Mouse (Mus musculus): ENCODE measurements around the gene Hs6st3. TPM values are rescaled to one million over a fixed set of nuclear protein-coding genes. Genes with fewer than 3 reads are reported as not detected.
"Not testable (repeated sequence)": the region's sequence is repeated elsewhere in the genome, so short reads cannot be mapped to it uniquely, and the experiment has no call there.

The Hs6st3 gene
- total RNA-seq, 2 experiments from 2014 or later: 85.3 to 90.2 TPM

DNA sequence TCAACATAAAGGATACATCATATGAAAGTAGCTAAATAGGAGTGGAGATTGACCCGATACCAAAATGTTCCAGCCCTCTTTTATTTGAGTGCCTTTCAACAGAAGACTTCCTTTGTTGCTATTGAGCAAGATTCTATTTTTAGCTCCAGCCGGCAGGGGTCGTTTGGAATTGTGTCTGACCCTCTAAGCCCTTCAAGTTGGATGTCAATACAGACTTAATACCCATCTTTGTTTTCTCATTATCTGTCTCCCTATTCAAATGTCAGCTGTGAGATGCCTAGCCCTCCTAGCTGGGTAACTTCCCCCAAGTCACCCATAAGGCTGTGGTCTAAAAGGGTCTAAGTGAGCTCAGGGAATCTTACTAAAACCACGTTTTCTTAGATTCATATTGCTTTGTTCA lies 312.3 kb downstream of the Hs6st3 start:
- no peak for DNase-seq (ENCODE audit: low spot score in 2 of 2)

DNA sequence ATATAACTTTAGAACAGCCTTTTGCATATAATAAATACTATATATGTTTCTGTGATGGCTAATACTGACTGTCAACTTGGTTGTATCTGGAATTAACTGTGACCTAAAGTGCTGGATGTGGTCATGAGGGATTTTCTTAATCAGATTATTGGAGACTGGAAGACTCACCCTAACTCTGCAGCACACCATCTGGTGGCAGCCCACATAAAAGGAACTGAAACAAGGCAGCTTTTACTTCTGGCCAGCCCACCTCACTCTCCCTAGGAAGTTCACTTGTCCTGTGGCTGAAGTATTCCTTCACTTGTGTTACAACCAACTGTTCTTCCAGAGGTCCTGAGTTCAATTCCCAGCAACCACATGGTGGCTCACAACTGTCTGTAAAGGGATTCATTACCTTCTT lies 313.5 kb downstream of the Hs6st3 start:
- no peak for DNase-seq (ENCODE audit: low spot score in 2 of 2)

DNA sequence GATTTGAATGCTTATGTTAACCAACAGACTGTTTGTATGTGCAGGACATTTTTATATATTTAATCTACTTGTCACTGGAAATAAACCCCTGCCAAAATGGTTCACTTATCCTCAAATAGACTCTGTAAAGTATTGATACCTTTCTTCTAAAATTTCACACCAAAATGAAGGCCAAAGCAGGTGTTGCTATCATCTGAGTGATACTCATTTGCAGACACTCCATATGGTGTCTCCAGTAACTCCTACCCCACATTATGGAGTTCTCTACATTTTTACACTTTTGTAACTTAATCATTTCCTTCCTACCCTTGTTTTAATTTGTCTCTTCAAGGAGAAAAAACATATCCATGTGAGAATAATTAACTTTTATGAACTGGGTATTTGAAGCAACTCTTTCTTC lies 314.2 kb downstream of the Hs6st3 start:
- DNase-seq (ENCODE audit: low spot score in 2 of 2): no peak

DNA sequence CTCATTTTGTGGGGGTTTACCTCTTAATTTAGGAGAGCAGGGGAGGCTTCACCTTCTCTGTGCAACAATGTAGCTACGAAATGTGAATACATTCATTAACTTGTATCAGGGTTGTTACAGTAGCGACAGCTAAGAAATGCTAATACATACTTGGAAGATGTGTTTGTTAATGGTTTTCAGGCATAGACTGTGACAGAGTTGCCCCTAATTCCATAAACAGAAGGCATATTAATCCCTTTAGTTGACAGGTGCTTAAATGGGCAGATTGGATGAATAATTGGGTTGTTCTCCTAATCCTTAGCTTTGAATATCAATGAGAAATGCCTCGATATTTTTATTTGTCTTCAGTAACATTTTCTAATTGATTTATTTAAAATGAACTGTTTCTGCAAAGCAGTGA lies 314.7 kb downstream of the Hs6st3 start:
- DNase-seq (ENCODE audit: low spot score in 2 of 2): no peak

DNA sequence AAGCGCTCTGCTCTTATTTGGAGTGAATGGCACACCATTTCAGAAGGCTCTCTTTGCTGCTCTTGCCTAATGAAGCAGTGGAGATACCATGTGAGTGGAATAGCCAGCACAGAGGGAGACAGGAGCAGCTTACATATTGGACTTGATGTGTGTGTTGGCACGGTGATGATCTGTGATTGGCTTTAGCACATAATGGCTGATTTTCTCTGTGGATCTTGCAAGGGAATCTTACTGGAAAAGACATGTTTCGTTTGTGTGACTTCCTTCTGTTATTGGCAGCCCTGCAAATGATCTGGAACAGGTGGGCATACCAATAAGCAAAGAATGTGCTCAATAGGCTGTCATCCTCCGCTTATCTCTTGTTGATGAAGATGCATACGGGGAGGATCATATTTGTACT lies 326.2 kb downstream of the Hs6st3 start:
- DNase-seq (ENCODE audit: low spot score in 2 of 2): peak in 1 of 2 experiments; percentile 10

DNA sequence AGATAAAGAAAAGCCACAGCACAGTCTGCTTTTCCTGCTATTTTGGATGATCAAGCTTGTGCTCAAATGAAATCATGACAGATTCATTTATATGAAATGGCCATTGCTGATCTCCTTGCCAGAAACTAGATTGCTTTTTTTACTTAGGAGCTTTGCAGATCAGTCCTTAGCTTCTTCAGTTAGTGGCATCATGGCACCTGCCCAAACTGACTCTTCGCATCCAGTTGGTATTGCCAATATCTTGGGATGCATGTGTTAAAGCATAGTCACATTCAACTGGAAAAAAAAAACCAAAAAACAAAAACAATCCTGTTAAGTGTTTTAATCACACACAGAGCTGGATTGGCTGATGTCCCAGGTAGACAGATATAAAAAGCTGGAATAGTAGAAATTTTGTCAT lies 326.7 kb downstream of the Hs6st3 start:
- DNase-seq (ENCODE audit: low spot score in 2 of 2): peak; percentile 4 to 26

DNA sequence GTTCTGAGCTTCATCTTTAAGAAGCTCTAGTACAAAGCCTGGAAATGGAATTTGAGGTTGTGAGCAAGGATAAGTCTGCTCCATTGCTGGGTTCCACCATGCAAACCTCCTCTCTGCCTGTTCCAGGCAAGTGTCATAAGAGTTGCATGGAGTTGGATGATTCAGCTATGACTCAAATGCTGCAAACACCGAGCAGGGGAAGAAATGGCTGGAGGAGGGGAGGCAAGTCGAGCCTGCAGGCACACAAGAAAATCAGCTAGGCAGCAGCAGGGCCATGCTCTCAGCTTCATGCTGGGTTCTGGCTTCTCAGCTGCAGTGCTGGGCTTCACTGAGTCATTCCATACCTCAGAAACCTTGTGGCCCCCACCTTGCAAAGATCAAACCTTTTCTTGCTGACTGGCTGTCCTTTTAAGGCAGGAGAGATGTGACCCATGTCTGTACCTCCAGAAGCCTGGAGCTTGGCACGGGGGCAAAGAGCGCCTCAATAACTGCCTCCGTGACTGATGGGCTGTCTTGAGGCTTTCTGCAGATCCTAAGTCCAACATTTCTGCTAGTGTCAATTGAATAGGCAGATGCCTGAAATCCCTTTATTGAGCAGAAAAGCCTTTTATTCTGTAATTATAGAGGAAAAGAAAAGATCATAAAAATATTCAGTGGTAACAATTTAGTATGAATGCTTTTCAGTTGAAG lies 328.9 kb downstream of the Hs6st3 start:
- peak in 1 of 2 experiments; percentile 5 for DNase-seq (ENCODE audit: low spot score in 2 of 2)

DNA sequence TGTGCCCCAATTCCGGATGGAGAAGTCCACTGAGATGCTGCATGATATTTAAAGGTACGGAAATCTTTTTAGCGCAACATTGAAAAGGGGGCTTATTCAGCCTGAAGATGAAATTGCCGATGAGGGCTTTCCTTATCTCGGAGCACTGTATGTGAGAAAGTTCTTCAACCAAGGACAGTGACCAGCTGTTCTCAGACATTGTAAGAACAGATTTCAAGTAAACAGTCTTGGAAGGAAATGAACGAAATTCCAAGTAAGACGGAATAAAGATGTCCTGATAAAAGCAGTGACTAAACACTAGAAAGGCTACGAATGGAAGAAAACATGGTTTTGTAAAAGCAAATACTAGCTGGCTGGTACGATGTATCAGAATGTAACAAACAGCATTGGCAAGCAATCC lies 338.4 kb downstream of the Hs6st3 start:
- DNase-seq (ENCODE audit: low spot score in 2 of 2): no peak

DNA sequence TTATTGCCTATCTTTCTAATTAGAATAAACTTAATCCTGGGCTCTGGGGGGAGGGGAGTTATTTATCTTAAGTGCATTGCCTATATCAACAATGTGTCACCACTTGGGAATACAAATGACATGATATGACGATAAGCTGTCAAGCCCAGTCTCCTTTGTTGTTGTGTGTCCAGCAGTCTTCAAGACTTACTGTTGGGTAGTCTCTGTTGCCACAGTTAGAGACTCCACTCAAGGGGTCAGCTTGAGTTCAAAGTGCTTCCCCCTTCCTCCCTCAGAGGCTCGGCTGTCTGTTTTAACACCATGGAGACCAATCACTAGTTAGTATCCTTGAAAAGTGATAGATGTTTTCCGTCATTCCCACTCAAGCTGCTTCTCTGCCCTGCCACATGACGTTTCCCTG lies 339.7 kb downstream of the Hs6st3 start:
- no peak for DNase-seq (ENCODE audit: low spot score in 2 of 2)

DNA sequence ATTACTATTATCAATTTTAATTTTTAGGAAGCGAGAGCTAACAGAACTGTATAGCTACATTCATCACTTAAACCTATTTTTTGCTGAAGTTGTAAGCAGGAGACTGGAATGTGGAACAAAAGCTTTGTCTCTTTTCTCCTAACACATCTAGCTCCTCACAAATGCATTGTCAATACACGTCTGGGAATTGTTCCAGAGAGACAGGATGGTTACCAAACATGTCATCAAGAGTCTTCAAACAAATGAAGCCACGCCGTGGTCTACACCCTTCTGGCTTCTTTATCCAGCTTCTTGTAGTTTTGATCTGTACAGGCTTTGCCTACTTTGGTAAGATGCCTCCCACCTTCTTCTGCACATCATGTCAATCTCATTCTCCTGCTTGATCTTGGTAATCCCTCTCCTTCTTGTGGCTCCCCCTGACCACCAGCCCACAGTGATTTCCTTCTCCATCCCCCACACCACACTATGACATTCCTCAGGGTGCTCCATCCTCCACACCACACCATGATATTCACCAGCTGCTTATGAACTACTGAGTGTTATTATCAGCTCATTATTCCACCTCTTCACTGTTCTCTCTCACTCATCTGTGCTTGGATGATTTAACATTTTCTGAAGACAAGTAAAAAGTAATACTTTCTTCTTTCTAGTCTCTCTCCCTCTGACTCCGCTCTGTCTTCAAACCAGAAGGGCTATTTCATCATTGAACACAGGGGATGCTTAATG lies 351.0 kb downstream of the Hs6st3 start:
- DNase-seq (ENCODE audit: low spot score in 2 of 2): no peak

DNA sequence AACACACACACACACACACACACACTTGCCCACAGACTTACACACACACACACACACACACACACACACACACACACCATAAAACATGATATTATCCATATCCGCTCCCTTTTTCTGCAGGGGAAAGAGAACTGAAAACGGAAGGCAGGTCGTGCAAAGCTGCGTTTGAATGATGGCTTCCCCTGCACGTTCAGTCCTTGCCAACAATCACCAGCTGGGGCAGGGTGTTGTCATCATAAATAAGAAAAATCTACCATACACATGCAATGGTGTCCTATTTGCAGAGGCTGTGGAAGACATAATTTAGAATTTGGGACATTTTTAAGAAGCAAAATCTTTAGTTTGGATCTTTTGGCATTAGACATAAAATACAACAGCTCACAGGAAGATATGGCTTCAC lies 382.5 kb downstream of the Hs6st3 start:
- peak in 1 of 2 experiments; percentile 17 for DNase-seq (ENCODE audit: low spot score in 2 of 2)

DNA sequence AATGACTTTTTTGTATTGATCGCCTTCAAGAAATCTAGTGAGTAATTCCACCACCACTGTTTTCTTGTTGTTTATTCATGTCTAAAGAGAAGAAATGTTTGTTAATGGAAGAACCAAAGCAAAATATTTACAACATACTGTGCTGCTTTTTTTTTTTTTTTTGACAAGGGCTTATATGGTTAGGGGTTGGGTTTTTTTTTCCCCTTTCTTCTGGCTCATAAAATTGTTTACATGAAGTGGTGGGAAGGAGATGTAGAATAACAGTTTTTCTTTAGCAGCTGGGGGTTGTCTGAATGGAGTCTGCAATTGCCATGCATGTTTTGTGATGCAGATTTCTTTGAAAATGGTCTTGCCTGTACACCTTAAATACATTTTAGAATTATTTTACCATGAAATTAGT lies 382.9 kb downstream of the Hs6st3 start:
- no peak for DNase-seq (ENCODE audit: low spot score in 2 of 2)

DNA sequence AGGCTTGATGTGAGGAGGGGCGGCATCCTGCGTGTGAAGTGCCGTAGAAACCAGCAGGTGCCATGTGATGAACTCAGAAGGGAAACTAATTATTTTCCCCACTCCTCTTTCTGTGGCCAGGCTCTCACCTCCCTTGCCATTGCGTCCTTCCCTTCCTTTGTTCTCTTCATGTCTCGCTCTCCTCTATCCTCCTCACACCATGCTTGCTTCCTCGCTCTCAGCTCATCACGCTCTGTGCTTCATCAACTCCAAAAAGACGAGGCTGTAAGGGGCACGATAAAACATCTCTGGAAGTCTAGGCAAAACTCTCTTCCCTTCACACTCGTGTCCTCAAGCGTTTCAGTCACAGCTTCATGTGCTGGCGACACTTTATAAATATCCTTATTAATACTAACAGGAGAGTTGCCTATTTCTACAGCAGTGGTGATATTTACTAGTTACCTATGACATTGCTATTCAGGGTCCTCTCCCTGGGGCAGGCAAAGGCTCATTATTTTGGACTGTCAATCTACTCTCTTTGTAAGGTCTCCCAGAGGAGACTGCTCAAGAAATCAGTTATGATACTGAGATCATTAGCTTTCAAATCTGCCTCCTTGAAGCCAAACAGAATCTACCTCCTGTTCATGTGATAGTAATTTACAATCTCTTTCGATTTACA lies 394.9 kb downstream of the Hs6st3 start:
- DNase-seq (ENCODE audit: low spot score in 2 of 2): no peak

DNA sequence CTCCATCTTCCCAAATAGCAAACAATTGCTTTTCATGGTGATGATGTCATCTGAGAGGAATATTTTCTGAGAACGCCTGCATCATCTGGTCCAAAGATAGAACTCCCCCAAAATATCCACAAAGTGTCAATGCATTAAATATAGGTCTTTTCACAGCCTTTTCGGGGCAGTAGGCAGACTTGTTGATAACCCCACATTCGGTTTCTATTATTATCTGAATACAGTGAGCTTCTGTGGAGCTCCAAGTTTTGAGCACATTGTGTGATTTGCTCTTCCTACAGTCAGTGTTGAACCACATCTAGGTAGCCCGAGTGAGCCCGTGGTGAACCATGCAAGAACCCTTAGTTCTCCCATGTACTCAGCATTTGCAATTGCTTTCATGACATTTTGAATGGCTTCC lies 402.4 kb downstream of the Hs6st3 start:
- DNase-seq (ENCODE audit: low spot score in 2 of 2): no peak

DNA sequence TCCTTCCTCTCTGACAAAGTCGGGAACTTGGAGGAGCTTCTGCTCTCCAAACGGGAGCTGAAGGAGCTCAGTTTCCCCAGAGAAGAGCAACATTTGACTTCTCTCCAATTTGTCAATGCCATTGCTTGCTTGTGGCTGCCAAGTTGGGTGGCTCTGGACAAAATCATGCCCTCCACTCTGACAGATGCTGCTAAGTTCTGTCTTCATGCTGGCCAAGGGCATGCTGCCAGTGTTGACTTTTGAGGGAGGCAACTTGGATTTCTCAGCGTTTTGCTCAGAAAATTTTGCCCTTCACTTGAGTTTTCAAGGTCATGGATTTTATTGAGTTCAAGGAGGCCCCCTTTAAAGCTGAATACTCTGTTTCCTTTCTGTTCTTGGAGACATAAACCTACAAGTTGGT lies 406.5 kb downstream of the Hs6st3 start:
- DNase-seq (ENCODE audit: low spot score in 2 of 2): no peak

DNA sequence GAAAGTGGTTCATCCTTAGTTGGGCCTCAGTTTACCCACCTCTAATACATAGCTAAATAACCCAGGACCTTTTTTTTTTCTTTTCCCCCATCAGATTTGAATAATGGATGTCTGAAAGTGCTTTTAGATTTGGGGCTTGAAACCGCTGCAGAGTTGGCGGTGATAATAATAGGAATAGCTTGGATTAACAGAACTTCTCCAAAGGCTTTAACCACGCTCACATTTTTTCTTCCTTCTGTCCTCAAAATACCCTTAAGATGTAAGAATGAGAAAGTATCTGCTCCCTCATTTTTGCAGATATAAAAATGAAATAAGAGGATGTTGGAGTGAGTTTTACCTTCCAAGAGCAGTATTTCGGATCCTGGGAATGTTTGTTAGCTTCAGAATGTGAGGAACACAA lies 420.2 kb downstream of the Hs6st3 start:
- DNase-seq (ENCODE audit: low spot score in 2 of 2): no peak

DNA sequence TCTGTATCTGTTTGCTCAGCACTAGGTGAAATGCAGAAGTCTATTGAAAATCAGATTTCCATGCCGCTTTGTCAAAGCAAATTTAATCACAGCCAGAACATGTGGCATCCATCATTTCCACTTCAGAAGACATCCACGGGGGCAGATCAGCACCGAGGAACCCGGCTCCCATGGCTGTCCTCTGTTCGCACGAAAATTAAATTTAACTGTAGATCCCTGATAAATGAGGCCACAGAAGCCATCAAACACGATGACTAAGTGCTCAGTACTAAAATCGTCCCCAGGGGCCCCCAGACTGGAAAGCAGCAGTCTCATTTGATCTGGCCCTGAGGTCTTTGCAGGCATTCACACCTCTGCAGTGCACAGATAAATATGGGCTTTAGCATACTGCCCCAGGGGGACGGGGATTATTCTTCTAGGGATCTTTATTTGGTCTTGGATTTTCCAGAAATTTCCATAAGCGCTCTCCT lies 443.9 kb downstream of the Hs6st3 start:
- DNase-seq (ENCODE audit: low spot score in 2 of 2): no peak

DNA sequence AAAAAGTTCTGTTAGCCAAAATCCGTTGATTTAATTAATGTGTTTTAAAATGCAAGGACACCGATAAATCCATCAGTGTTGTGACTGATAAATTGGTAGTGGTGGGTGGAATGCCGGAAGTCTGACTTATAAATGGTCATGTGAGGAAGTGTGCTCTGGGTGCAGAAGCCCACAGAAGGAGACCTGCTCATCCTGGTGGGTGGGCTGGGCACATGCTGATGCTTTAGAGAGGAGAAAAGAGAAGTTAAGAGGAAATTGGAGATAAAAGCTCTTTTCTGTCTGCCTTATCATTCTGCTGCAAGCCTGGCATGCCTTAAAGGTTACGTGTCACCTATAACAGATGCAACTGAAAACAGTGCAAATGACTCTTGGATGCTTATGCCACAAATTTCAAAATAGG lies 446.9 kb downstream of the Hs6st3 start:
- DNase-seq (ENCODE audit: low spot score in 2 of 2): no peak

DNA sequence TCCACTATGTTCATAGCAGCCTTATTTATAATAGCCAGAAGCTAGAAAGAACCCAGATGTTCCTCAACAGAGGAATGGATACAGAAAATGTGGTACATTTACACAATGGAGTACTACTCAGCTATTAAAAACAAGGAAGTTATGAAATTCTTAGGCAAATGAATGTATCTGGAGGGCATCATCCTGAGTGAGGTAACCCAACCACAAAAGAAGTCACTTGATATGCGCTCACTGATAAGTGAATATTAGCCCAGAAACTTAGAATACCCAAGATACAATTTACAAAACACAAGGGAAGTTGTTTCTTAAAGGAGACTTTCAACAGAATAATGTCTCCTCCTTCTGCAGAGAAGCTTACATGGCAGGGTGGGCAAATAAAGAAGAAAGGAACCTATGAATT lies 449.2 kb downstream of the Hs6st3 start:
- DNase-seq (ENCODE audit: low spot score in 2 of 2): not testable (repeated sequence)

DNA sequence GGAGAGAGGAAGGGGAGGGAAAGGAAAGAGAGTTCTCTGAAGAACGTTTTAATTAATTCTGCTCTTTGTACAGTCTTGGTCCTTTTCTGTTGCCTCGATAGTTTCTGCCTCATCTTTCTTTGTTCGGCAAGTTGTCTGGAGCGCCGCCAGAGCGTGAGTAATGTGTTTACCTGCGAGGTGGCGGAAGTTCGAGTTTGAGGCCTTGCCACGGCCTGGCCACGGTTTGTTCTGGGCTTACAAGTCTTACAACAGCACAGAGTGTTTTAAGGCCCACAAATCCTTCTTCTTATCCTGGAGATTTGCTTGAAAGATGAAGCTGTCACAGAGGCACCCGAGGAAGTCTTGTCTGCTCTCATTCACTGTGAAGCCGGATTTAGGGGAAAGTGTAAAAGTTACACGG lies 466.2 kb downstream of the Hs6st3 start:
- DNase-seq (ENCODE audit: low spot score in 2 of 2): no peak

DNA sequence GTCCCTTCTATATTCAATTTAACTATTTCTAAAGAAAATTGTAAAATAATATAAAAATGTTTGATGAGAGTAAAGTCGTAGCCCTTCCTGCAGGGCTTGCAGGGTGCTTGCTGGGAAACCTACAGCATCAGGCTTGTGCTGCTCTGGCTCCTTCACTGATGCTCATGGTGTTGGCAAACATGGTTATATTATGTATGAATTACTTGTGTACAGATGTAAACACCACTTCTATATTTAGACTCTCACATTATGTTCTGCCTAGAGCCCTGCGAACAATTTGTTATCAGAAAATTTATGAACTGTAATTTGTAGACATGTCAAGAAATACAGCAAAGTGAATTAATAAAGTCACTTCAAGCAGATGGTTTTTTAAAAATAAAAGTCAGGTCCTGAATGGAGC lies 474.7 kb downstream of the Hs6st3 start:
- DNase-seq (ENCODE audit: low spot score in 2 of 2): no peak

DNA sequence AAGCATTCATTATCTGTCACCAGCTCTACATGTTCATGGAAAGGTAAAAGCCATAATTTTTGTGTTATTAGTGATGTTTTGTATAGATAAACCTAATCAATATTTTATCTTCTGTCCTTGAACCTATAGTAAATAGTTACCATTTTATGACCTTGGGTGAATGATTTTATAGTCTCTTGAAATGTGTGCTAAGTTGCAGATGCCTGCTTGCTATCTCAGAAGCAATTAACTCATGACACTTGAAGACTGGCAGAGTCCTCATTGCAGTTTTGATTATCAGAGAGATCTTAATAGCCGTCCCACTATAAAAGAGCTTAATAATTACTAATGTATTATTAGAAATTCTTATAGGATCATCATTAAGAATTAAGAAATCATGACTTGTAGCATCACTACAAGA lies 491.0 kb downstream of the Hs6st3 start:
- no peak for DNase-seq (ENCODE audit: low spot score in 2 of 2)
